Mouse (Mus musculus) embryonic facial prominence, embryonic 11.5 days (tissue): ENCODE results near the gene Mff. TPM values are rescaled to one million over a fixed set of nuclear protein-coding genes. Genes with fewer than 3 reads are reported as not detected.

Experiments
- ATAC-seq: fragments of 200-750 bp; cut with Nextera tagmentation; replicated peaks from 2 replicates; pipeline ENCODE4 v1.8.0; 2017; ENCODE audit warnings: low read depth; ENCODE audit not compliant: insufficient number of reproducible peaks, low FRiP score, low TSS enrichment
- DNase-seq: peaks from one replicate; pipeline ENCODE4 v3.0.0-alpha.2; 2015; ENCODE audit warnings: low spot score
- H3K27ac ChIP-seq: fragments of 300-500 bp; sonication (generic); replicated peaks from 2 replicates; pipeline ENCODE4 v1.5.1; 2014; ENCODE audit warnings: mild to moderate bottlenecking, low read depth, low read length, control low read depth
- H3K27me3 ChIP-seq: fragments of 300-500 bp; sonication (generic); 2 replicates; pipeline ENCODE4 v1.6.1; 2014; ENCODE audit warnings: mild to moderate bottlenecking, low read length, moderate library complexity, mixed read lengths; ENCODE audit not compliant: control insufficient read depth, insufficient read depth
- H3K36me3 ChIP-seq: fragments of 300-500 bp; sonication (generic); replicated peaks from 2 replicates; pipeline ENCODE4 v1.6.1; 2014; ENCODE audit warnings: low read depth, mild to moderate bottlenecking, low read length, moderate library complexity, mixed read lengths; ENCODE audit not compliant: control insufficient read depth, insufficient read depth
- H3K4me1 ChIP-seq: fragments of 300-500 bp; sonication (generic); 2 replicates; pipeline ENCODE4 v1.6.1; 2014; ENCODE audit warnings: low read length, mixed read lengths; ENCODE audit not compliant: control insufficient read depth, insufficient read depth
- H3K4me2 ChIP-seq: fragments of 300-500 bp; sonication (generic); 2 replicates; pipeline ENCODE4 v1.6.1; 2014; ENCODE audit warnings: low read depth, mild to moderate bottlenecking, control low read depth, low read length, moderate library complexity
- H3K4me3 ChIP-seq: fragments of 300-500 bp; sonication (generic); 2 replicates; pipeline ENCODE4 v1.5.1; 2014; ENCODE audit warnings: low read depth, low read length, control low read depth
- H3K9ac ChIP-seq: fragments of 300-500 bp; sonication (generic); replicated peaks from 2 replicates; pipeline ENCODE4 v1.6.1; 2014; ENCODE audit warnings: mild to moderate bottlenecking, control low read depth, low read length
- H3K9me3 ChIP-seq: fragments of 300-500 bp; sonication (generic); replicated peaks from 2 replicates; pipeline ENCODE4 v1.6.1; 2016; ENCODE audit warnings: mild to moderate bottlenecking, low read length, inconsistent platforms, mixed read lengths; ENCODE audit not compliant: control insufficient read depth
- WGBS: fragments of 180-500 bp; shearing (Covaris S2); extraction: QIAGEN DNeasy Blood & Tissue Kit; methylation state at CpG from one replicate; pipeline ENCODE4 v1.1.7; 2014; 5-methylcytosine and 5-hydroxymethylcytosine counted together
- polyA plus RNA-seq: library from polyadenylated mRNA; unstranded; fragments of >200 nt; fragmentation: Nextera tagmentation; extraction: Ambion mirVana; gene quantifications from 2 replicates; pipeline ENCODE4 v1.2.1, GENCODE M21; 2014

Mff gene
- polyA plus RNA-seq, 1 experiment from 2014 or later, result 266 TPM

DNA sequence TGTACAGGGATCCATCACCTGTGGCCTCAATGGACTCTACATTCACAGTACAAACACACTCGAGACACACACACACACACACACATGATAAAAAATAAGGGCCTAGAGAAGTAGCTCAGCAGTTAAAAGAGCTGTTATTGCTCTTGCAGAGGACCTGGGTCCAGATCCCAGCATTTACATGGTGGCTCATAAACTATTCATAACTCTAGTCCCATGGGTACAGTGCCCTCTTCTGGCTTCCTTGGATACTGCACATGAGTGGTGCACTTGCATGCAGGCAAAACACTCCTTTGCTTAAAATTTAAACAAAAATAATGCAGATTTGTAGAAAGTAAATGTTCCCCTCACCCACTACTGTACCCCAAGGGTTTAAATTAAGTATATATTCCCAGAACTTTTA lies 34.8 kb downstream of the Mff start:
- ATAC-seq, result no peak
- H3K9me3 ChIP-seq, result no peaks in the 10 kb centered on the region
- H3K27ac ChIP-seq, result no peak overlapping the region
- H3K27me3 ChIP-seq, result no peaks in the 10 kb centered on the region
- no peaks in the 10 kb centered on the region for H3K4me1 ChIP-seq
- H3K36me3 ChIP-seq, result no peaks in the 10 kb centered on the region
- H3K9ac ChIP-seq, result no peak overlapping the region
- H3K4me2 ChIP-seq, result no peak overlapping the region
- DNase-seq, result peak; percentile 7
- WGBS, result 82% methylated on average over 1 of the region's 1 CpGs
- no peak overlapping the region for H3K4me3 ChIP-seq

DNA sequence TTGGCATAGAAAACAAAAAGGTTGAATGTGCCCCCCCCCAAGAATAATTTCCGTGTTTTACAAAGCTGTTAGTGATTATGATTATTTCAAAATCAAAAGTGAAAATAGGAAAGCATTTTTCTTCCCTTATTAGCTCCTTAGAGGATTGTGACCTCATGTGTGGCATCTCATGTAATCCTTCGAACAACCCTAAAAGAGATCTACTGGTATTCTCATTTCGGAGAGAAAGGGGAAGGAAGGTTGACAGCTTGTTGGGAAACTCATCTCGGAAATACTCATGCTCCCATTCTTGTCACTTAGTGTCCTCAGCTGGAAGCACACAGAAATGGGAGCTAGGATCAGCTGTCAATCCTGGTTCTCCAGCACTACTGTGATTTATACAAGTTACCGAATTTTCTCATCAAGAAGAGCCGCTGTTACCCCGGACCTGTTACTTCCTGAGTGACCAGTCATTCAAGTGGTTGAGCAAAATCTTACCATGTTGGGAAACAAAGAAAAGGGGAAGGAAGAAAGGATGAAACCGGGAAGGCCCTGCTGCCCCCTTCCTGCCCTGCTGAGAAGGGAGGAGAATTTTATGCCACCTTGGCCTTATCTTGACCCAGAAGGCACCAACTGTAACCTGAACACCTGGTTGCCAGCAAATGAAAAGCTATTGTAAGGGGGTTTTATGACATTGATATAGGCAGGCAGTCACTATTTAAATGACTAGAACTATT lies 36.9 kb downstream of the Mff start:
- Histone ChIP-seq H3K9ac (no peak overlapping the region), H3K36me3 (no peaks in the 10 kb centered on the region), H3K9me3 (no peaks in the 10 kb centered on the region), H3K4me1 (no peaks in the 10 kb centered on the region), H3K4me3 (no peak overlapping the region), H3K27me3 (no peaks in the 10 kb centered on the region), H3K4me2 (no peak overlapping the region), H3K27ac (no peak overlapping the region)
- no peak for ATAC-seq
- WGBS, result 92% methylated on average over 8 of the region's 8 CpGs
- no peak for DNase-seq

DNA sequence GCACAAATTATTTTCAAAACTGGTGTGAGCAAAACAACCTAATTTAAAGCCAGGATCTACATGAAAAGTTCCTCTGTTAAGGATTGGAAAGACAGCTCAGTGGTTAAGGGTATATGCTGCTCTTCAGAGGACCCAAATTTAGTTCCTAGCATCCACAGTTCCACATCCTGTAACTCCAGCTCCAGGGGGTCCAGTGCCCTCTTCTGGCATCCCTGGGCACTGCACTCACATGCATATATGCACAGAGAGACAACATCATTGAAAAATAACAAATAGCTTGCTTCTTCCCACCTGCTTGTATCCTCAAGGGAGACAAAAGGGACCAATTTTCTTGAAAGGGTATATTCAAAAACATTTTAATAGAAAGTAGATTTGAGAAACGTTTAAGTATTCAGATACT lies 37.6 kb downstream of the Mff start:
- Histone ChIP-seq H3K4me1 (no peaks in the 10 kb centered on the region), H3K9me3 (no peaks in the 10 kb centered on the region), H3K4me3 (no peak overlapping the region), H3K27ac (no peak overlapping the region), H3K27me3 (no peaks in the 10 kb centered on the region), H3K36me3 (no peaks in the 10 kb centered on the region), H3K4me2 (no peak overlapping the region), H3K9ac (no peak overlapping the region)
- DNase-seq, result no peak
- 72% methylated on average over 1 of the region's 1 CpGs for WGBS
- no peak for ATAC-seq

DNA sequence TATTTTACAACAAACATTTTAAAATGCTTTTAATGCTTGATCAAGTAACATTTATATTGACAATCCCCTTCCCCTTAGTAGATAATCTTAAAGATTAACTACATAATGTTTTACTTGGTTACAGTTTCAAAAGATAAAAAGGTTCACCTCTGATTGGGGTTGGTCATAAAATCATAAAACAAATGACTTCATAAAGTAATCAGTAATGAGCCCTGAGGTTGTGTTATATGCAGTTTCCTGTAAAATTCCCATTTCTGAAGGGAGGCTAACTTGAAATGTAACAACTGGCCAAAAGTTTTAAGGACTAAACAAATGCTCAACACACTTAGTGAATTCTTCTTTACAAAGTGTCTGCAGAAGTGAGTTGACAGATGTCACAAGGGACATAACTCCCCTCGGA lies 41.5 kb downstream of the Mff start:
- Histone ChIP-seq H3K27me3 (no peaks in the 10 kb centered on the region), H3K4me1 (no peaks in the 10 kb centered on the region)
- DNase-seq, result no peak

DNA sequence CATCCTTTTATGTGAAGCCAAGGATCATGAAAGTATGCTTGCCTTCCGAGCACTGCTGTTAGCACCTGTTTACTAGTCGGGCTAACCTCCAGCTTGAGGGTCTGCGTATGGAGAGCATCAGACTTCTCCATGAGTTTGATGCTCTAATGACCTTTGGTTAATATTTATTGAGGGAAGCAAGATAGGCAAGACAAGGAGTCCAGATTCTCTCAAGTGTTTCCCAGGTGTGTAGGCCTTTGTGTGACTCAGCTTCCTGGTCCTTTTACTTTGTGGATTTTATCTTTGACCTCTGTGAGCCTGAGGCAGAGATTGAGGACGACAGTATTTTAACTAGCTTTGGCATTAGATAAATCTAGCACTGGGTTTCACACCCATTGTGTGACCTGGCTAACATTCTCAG lies 42.0 kb downstream of the Mff start:
- no peak for ATAC-seq
- Histone ChIP-seq H3K27ac (no peak overlapping the region), H3K4me1 (no peaks in the 10 kb centered on the region), H3K9me3 (no peaks in the 10 kb centered on the region), H3K27me3 (no peaks in the 10 kb centered on the region), H3K4me3 (no peak overlapping the region), H3K4me2 (no peak overlapping the region), H3K36me3 (no peaks in the 10 kb centered on the region), H3K9ac (no peak overlapping the region)
- 77% methylated on average over 4 of the region's 4 CpGs for WGBS
- DNase-seq, result no peak

More for the DNA sequence above, 41.5 kb downstream of the Mff start:
- H3K27ac ChIP-seq, result no peak overlapping the region
- WGBS, result 61% methylated on average over 1 of the region's 1 CpGs
- H3K9ac ChIP-seq, result no peak overlapping the region
- no peak overlapping the region for H3K4me3 ChIP-seq
- no peaks in the 10 kb centered on the region for H3K36me3 ChIP-seq
- no peak overlapping the region for H3K4me2 ChIP-seq
- no peak for ATAC-seq
- no peaks in the 10 kb centered on the region for H3K9me3 ChIP-seq

DNA sequence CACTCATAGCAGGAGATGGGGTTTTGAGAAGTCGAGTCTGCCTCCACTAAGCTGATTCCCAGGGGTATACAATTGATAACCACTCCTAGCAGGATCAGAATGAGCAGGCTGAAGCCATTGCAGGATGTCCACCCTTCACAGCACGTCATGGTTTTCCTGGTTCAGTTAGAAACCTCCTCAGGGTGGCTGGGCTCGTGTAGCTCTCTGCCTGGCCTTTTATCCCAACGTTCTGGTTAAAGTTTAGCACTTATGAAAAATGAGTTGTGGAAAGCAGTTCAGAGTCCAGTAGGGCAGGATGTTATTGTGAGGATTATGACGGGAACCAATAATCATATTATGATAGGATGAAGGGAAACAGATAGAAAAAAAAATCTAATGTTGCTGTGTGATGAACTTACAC lies 43.6 kb downstream of the Mff start, which contains the start of gene Tm4sf20:
Gene Tm4sf20, minus strand, starts transcription at position 193 of the 400 bp plus-strand sequence.
- Histone ChIP-seq H3K4me3 (no peak within 1 kb of the TSS), H3K27me3 (no peaks in the 10 kb centered on the region), H3K36me3 (no peaks in the 10 kb centered on the region), H3K27ac (no peak within 1 kb of the TSS), H3K4me2 (no peak within 1 kb of the TSS), H3K9ac (no peak within 1 kb of the TSS), H3K9me3 (no peaks in the 10 kb centered on the region), H3K4me1 (no peaks in the 10 kb centered on the region)
- 80% methylated on average over 5 of the region's 5 CpGs for WGBS
- DNase-seq (no peak), ATAC-seq (no peak)

DNA sequence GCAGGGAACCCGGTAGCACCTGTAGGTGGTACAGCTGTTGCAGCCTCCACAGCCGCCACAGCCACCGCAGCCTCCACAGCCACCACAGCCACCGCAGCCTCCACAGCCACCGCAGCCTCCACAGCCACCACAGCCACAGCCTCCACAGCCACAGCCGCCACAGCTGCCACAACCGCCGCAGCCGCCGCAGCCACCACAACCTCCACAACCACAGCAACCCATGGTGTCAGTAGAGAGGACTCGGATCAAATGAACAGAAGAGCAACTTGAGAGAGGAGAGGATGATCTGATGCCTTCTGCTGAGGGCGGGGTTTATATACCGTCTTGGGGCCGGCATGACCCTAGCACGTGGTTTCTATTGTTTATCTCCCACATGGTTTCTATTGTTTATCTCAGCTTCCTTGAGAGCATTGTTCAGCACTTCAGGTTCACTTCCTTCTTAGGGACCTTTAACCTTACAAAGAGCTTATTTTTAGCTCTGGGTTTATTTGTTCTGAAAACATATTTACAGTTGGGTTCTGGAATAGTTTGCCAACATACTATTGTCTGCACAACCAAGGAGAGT lies 46.4 kb downstream of the Mff start, which contains the start of gene Gm47791:
Gene Gm47791, minus strand, starts transcription at position 222 of the 565 bp plus-strand sequence.
- Histone ChIP-seq H3K36me3 (no peaks in the 10 kb centered on the region), H3K27me3 (no peaks in the 10 kb centered on the region), H3K4me1 (no peaks in the 10 kb centered on the region), H3K4me3 (no peak within 1 kb of the TSS), H3K27ac (no peak within 1 kb of the TSS), H3K9me3 (no peaks in the 10 kb centered on the region), H3K9ac (no peak within 1 kb of the TSS), H3K4me2 (no peak within 1 kb of the TSS)
- ATAC-seq (no peak), DNase-seq (no peak)
- 91% methylated on average over 14 of the region's 15 CpGs for WGBS

DNA sequence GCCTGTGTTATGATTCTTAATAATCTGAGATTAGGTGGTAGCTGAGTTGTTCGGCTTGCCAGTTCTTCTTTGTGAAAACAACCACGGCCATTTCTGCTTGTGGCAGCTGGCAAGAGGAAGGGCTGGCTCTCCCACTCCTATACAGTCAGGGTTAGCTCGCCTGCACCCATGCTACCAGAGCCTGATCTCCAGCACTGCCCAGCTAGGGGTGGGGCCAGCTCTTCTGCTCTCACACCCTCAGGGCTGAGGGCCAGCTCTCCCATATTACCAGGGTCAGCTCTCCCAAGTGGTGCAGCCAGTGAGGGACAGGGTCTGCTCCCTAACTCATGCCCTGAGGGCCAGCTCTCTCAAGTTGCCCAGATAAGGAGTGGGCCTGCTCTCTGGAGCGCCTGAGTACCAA lies 47.7 kb downstream of the Mff start:
- no peak for DNase-seq
- no peaks in the 10 kb centered on the region for H3K9me3 ChIP-seq
- ATAC-seq, result 0 out of 2 replicates have a peak, but pooled peaks have one; percentile 62
- H3K9ac ChIP-seq, result no peak overlapping the region
- no peak overlapping the region for H3K4me2 ChIP-seq
- no peaks in the 10 kb centered on the region for H3K36me3 ChIP-seq
- no peak overlapping the region for H3K4me3 ChIP-seq
- H3K27me3 ChIP-seq, result no peaks in the 10 kb centered on the region
- no peak overlapping the region for H3K27ac ChIP-seq
- 77% methylated on average over 4 of the region's 4 CpGs for WGBS
- H3K4me1 ChIP-seq, result no peaks in the 10 kb centered on the region
